Mouse (Mus musculus): ENCODE results near the gene Cpped1. TPM values are rescaled to one million over a fixed set of nuclear protein-coding genes. Genes with fewer than 3 reads are reported as not detected.

Cpped1 gene
- 12.4 and 14.3 TPM in 2 replicates for polyA plus RNA-seq (2016; fragmentation: Nextera tagmentation; extraction: Ambion mirVana)

DNA sequence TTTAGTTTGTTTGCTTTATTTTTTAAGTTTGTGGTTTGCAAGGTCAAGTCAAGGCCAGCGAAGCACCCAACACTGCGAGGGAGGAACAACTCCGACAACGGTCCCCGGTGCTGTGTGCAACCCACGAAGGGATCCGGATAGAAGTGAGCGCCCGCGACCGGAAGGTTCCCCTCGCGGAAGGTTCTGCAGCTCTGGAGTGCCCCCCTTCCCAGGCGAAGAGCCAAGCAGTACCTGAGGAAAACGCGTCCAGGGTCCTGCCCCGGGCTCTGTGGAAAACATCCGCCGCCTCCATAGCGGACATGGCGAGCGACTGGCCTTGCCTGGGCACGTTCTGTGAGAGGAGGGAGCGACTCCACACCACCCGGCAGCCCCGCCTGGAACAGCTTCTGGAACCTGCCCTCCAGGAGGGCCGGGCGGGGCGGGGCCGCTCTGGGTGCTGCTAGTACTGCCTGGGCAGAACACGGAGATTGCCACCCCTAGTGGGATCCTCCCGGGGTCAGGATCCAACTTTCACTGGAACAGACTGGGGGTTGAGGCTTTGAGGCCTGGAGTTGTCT, at the start of gene Cpped1:
Cpped1 (minus strand) TSS at position 411 of the 557 bp plus-strand sequence.
- Histone ChIP-seq H3K4me3 (peak within 1 kb of the TSS; percentile 75), H3K27me3 (replicated peaks) (no peaks in the 10 kb centered on the region; the same call in 1 of the 2 replicates), H3K27ac (peak within 1 kb of the TSS; percentile 81), H3K4me1 (peaks cover 15% of the 10 kb centered on the region), H3K36me3 (no peaks in the 10 kb centered on the region), H3K4me2 (peak within 1 kb of the TSS; percentile 77), H3K9ac (peak within 1 kb of the TSS; percentile 81), H3K9me3 (replicated peaks) (no peaks in the 10 kb centered on the region)
- peak; percentile 97 for ATAC-seq
- WGBS (ENCODE audit: insufficient replicate concordance): under 1% methylated on average over 32 of the region's 32 CpGs

DNA sequence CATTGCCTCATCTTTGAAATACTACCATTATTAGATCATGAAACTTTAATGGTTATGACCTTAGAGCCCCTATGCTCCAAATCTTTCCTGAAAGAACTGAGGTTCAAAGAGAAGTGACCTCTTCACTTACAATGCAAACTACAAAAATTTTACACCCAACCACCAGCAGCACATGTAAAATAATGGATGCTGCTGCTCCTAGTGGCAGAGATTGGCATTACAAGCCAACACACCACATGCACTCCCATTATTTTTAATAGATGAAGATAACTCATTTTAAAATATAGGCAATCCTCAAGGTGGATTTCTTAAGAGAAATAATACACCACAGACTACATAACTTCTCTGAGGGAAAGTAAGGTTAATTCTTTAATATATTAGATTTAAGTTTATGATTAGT, 31.2 kb upstream of the Cpped1 start:
- Histone ChIP-seq H3K4me2 (no peak overlapping the region), H3K4me1 (no peaks in the 10 kb centered on the region), H3K9me3 (replicated peaks) (0 out of 2 replicates have a peak, but pooled peaks cover 3% of the 10 kb centered on the region), H3K27me3 (replicated peaks) (no peaks in the 10 kb centered on the region), H3K27ac (no peak overlapping the region), H3K36me3 (no peaks in the 10 kb centered on the region), H3K9ac (no peak overlapping the region), H3K4me3 (no peak overlapping the region)
- no peak for ATAC-seq

GRCm38 (mm10) chr16:11910801-11911200, 1.6 kb upstream of the Cpped1 start:
- H3K27ac ChIP-seq: no peak overlapping the region
- H3K36me3 ChIP-seq: no peaks in the 10 kb centered on the region
- peaks cover 15% of the 10 kb centered on the region for H3K4me1 ChIP-seq
- H3K4me3 ChIP-seq: no peak overlapping the region
- no peaks in the 10 kb centered on the region; the same call in 1 of the 2 replicates for H3K27me3 ChIP-seq (replicated peaks)
- H3K4me2 ChIP-seq: no peak overlapping the region
- WGBS (ENCODE audit: insufficient replicate concordance): 60% methylated on average over 3 of the region's 3 CpGs
- no peak for ATAC-seq
- no peaks in the 10 kb centered on the region for H3K9me3 ChIP-seq (replicated peaks)
- no peak overlapping the region for H3K9ac ChIP-seq

- H3K9me3 ChIP-seq (replicated peaks): no peaks in the 10 kb centered on the region
- 59% methylated on average over 3 of the region's 3 CpGs for WGBS (ENCODE audit: insufficient replicate concordance)
- peaks cover 15% of the 10 kb centered on the region for H3K4me1 ChIP-seq
- no peaks in the 10 kb centered on the region; the same call in 1 of the 2 replicates for H3K27me3 ChIP-seq (replicated peaks)
- ATAC-seq: no peak
- H3K9ac ChIP-seq: no peak overlapping the region
- H3K27ac ChIP-seq: no peak overlapping the region
- H3K4me3 ChIP-seq: peak overlapping the region; percentile 75; the same call in 1 of the 2 replicates
- peak overlapping the region; percentile 77 for H3K4me2 ChIP-seq
- no peaks in the 10 kb centered on the region for H3K36me3 ChIP-seq
Measured at GRCm38 (mm10) chr16:11909817-11910216, 572 bp upstream of the Cpped1 start.

DNA sequence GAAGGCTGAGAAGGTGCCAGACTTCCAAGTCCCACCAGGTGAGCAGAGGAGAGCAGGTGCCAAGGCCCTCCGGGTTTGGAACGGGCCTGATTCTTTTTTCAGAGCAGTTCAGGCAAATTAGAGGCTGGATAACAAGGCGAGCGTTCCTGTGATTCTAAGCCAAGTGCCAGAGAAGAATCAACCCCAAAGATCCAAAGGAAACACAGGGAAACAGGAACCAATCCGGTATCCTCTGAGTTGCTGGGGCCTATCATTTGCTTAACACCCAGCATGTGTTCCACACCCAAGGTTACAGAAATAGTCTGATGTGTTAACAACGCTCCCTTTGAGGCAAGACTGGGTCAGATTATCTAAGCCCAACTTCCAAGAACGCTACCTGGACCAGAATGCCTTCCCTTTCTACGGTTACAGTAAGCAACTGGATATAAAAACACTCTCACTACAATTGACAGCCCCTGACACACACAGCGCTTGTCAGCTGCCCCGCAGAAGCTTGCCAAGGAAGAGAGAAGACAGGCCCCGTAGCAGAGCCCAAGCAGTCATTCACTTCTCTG, 707 bp downstream of the Cpped1 start:
- Histone ChIP-seq H3K36me3 (no peaks in the 10 kb centered on the region), H3K9ac (peak overlapping the region; percentile 81), H3K4me2 (peak overlapping the region; percentile 77), H3K27ac (peak overlapping the region; percentile 81), H3K27me3 (replicated peaks) (no peaks in the 10 kb centered on the region; the same call in 1 of the 2 replicates), H3K4me3 (peak overlapping the region; percentile 75), H3K9me3 (replicated peaks) (no peaks in the 10 kb centered on the region), H3K4me1 (peaks cover 15% of the 10 kb centered on the region)
- WGBS (ENCODE audit: insufficient replicate concordance): 23% methylated on average over 10 of the region's 11 CpGs
- ATAC-seq: peak; percentile 55

DNA sequence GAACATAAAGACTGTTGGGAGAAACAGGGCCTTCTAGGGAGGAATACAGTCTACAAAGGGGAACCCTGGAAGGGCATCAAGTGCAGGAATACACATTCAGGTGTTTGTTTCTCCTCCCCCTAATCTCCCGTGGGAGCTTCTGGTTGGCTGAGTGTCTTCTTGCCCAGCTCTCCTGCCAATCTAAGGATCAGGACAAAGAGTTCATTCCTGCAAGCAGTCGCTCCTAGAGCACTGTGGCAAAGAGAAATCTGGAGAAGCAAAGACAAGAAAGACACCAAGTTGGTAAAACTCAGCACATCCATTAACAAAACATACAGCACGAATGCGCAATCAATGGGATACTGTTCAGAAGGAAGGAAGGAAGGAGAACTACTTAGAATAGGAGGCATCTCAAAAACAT, 1.4 kb downstream of the Cpped1 start:
- no peak for ATAC-seq
- peak overlapping the region; percentile 75 for H3K4me3 ChIP-seq
- WGBS (ENCODE audit: insufficient replicate concordance): 80% methylated on average over 4 of the region's 4 CpGs

DNA sequence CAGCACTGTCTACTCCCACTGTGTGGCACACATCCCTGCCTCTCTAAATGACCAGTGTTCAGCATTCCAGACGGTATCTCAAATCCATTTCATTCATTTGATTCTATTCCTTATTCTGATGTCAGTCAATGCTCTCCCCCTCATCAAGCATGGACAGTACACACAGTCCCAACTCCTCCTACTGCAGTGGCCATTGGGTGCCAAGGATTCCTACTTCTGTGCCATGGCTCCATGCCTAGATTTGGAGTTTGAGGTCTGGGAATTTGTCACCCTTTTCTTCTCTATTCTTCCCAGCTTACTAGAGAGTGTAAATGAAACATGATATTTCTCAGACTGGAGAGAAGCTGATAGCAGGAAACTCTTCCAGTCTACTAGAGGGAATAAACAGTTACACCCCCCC, 2.3 kb downstream of the Cpped1 start:
- 69% methylated on average over 1 of the region's 1 CpGs for WGBS (ENCODE audit: insufficient replicate concordance)

More for the DNA sequence above, 1.4 kb downstream of the Cpped1 start:
- Histone ChIP-seq H3K27ac (0 out of 2 replicates have a peak overlapping the region, but pooled peaks have one; percentile 81), H3K9me3 (replicated peaks) (no peaks in the 10 kb centered on the region), H3K4me1 (peaks cover 15% of the 10 kb centered on the region), H3K36me3 (no peaks in the 10 kb centered on the region), H3K27me3 (replicated peaks) (no peaks in the 10 kb centered on the region; the same call in 1 of the 2 replicates), H3K9ac (peak overlapping the region; percentile 81; the same call in 1 of the 2 replicates), H3K4me2 (peak overlapping the region; percentile 77)

GRCm38 (mm10) chr16:11905216-11905615, 4.0 kb downstream of the Cpped1 start:
- Histone ChIP-seq H3K27ac (no peak overlapping the region), H3K27me3 (replicated peaks) (no peaks in the 10 kb centered on the region), H3K4me1 (peaks cover 15% of the 10 kb centered on the region), H3K4me3 (no peak overlapping the region), H3K4me2 (no peak overlapping the region), H3K9ac (no peak overlapping the region), H3K9me3 (replicated peaks) (no peaks in the 10 kb centered on the region), H3K36me3 (peaks cover 5% of the 10 kb centered on the region; the same call in 1 of the 2 replicates)
- ATAC-seq: no peak
- WGBS (ENCODE audit: insufficient replicate concordance): 82% methylated on average over 4 of the region's 4 CpGs

More for the DNA sequence above, 2.3 kb downstream of the Cpped1 start:
- H3K4me3 ChIP-seq: no peak overlapping the region
- ATAC-seq: no peak
- peaks cover 15% of the 10 kb centered on the region for H3K4me1 ChIP-seq
- H3K27ac ChIP-seq: no peak overlapping the region
- no peak overlapping the region for H3K4me2 ChIP-seq
- H3K9me3 ChIP-seq (replicated peaks): no peaks in the 10 kb centered on the region
- H3K27me3 ChIP-seq (replicated peaks): no peaks in the 10 kb centered on the region
- H3K9ac ChIP-seq: no peak overlapping the region; the same call in 1 of the 2 replicates
- no peaks in the 10 kb centered on the region for H3K36me3 ChIP-seq

- Histone ChIP-seq H3K9me3 (replicated peaks) (no peaks in the 10 kb centered on the region), H3K27me3 (replicated peaks) (no peaks in the 10 kb centered on the region), H3K36me3 (peaks cover 7% of the 10 kb centered on the region; the same call in 1 of the 2 replicates), H3K4me2 (no peak overlapping the region), H3K27ac (no peak overlapping the region), H3K4me3 (no peak overlapping the region), H3K4me1 (peaks cover 3% of the 10 kb centered on the region; the same call in 1 of the 2 replicates), H3K9ac (no peak overlapping the region)
- WGBS (ENCODE audit: insufficient replicate concordance): 77% methylated on average over 7 of the region's 7 CpGs
- no peak for ATAC-seq
Measured at GRCm38 (mm10) chr16:11902007-11902406, 7.2 kb downstream of the Cpped1 start.

DNA sequence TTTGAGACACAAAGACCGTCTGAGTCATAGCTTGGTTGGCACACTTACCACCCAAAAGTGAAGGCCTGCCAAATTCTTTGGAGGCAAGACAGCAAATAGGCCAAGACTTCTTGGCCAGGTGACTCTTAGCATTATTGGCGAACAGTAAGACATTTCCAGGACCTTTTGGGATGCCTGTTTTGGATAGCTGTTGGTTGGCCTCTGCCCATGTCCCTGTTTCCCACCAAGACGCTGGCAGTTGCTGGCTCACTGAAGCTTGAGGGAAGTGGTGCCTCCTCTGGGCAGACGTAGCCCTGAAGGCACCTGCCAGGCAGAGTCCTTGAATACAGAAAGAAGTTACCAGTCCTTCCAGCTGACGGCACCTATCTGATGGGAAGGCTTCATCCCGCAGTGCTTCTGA, 8.9 kb downstream of the Cpped1 start:
- Histone ChIP-seq H3K27ac (no peak overlapping the region), H3K36me3 (peaks cover 7% of the 10 kb centered on the region; the same call in 1 of the 2 replicates), H3K4me2 (no peak overlapping the region), H3K9ac (no peak overlapping the region), H3K27me3 (replicated peaks) (no peaks in the 10 kb centered on the region), H3K4me3 (no peak overlapping the region), H3K4me1 (peaks cover 3% of the 10 kb centered on the region; the same call in 1 of the 2 replicates), H3K9me3 (replicated peaks) (no peaks in the 10 kb centered on the region)
- ATAC-seq: no peak
- WGBS (ENCODE audit: insufficient replicate concordance): 72% methylated on average over 6 of the region's 6 CpGs

- ATAC-seq: no peak
- Histone ChIP-seq H3K9me3 (replicated peaks) (no peaks in the 10 kb centered on the region), H3K27me3 (replicated peaks) (no peaks in the 10 kb centered on the region), H3K4me2 (no peak overlapping the region), H3K4me3 (no peak overlapping the region), H3K9ac (no peak overlapping the region), H3K27ac (no peak overlapping the region), H3K4me1 (peaks cover 3% of the 10 kb centered on the region; the same call in 1 of the 2 replicates), H3K36me3 (peaks cover 18% of the 10 kb centered on the region; the same call in 1 of the 2 replicates)
- WGBS (ENCODE audit: insufficient replicate concordance): 78% methylated on average over 5 of the region's 5 CpGs
Measured at GRCm38 (mm10) chr16:11896411-11896810, 12.8 kb downstream of the Cpped1 start.

- 66% methylated on average over 3 of the region's 3 CpGs for WGBS (ENCODE audit: insufficient replicate concordance)
Measured at GRCm38 (mm10) chr16:11894877-11895276, 14.4 kb downstream of the Cpped1 start.

More at GRCm38 (mm10) chr16:11894877-11895276, 14.4 kb downstream of the Cpped1 start:
- Histone ChIP-seq H3K4me2 (no peak overlapping the region), H3K9ac (no peak overlapping the region), H3K36me3 (peaks cover 15% of the 10 kb centered on the region; the same call in 1 of the 2 replicates), H3K9me3 (replicated peaks) (no peaks in the 10 kb centered on the region), H3K4me1 (peaks cover 3% of the 10 kb centered on the region; the same call in 1 of the 2 replicates), H3K27ac (no peak overlapping the region), H3K4me3 (no peak overlapping the region), H3K27me3 (replicated peaks) (no peaks in the 10 kb centered on the region)
- ATAC-seq: no peak
